Mouse (Mus musculus): ENCODE data around the gene Baz2b.

Gene Baz2b

DNA sequence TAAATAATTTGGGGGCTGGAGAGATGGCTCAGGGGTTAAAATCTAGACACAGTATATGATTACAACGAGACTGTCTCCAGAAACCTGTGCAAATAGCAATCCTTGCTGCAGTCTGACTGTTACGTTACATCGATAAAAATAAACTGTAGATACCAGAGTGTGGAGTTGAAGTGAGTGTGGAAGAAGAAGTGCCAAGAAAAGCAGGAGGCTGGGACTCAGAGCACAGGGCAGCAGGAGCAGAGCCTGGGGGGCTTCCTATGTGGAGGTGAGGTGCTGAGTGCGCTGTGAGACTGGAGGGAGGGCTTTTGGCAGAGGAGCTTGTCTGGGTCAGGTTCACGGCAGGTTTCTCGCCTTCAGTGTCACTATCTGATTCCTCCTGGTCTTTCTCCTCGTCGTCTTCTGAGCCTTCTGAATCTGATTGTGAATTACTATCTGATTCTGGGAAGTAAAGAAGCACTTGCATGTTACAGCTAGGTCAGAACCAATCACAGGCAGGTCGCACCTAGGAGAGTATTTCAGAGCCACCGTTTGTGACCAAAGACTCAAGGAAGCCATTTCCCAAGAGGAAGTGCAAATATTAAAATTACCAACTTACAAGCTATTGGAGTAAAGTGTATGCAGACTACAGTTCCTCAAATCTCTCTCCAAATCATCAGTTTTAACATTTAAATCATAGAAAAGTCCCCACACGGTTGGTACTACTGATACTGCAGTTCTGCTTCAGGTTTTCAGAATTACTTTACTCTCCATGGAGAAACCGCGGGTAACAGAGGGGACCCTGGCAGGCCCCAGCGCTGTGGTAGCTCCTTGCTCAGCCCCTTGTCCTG lies 249.8 kb downstream of the Baz2b start:
- no peak for DNase-seq (ENCODE audit: extremely low spot score, low spot score)

DNA sequence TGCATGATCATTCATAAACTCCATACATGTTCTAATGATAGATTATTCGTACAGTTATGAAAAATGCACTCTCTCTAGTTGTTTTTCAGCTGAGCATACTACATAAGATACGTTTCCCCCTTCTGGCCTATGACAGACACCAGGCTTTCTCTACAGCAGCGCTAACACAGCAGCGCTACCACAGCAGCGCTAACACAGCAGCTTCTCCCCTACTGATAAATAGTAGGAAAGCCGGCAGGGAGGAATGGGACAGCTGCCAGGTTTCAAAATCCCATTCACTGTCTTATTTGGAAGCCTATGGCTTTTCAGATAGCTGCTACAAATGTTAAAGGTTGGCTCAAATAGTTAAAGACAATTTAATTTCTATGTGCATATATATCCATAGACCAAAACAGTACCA lies 251.1 kb downstream of the Baz2b start:
- DNase-seq (ENCODE audit: extremely low spot score, low spot score): no peak

DNA sequence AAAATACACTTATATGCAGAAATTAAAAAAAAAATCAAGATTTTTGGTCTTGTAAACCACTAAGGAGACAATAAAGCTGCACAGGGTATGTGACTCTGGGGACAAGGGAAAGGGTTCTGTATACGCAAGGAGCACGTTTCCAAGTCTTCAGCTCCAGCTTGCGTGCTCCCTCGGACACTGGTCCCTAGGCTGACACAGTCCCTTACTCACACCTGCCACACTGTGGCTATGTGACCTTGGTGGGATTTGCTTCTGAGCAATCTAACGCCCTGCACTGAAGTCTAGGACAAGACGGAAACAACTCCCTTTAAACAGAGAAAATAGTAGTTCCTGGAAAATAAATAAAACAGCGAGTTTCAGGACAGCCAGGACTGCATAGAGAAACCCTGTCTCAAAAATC lies 253.7 kb downstream of the Baz2b start:
- no peak for DNase-seq (ENCODE audit: extremely low spot score, low spot score)

DNA sequence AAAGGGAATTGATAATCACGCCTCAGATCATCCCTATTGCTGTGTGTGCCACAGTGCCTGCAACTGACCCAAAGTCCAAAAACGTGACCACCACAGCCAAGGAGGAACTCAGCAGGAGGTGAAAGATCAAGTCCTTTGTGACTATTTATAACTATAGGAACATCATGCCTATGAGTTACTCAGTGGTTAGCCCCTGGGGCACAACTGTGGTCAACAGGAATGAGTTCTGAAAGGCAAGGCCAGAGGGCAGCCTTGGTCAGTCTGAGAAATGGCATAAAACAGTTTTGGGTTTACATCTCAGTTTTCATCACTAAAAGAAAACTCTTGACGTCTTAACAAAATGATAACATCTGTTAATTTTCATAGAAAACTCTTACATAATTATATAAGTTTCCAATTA lies 254.8 kb downstream of the Baz2b start:
- DNase-seq (ENCODE audit: extremely low spot score, low spot score): no peak

DNA sequence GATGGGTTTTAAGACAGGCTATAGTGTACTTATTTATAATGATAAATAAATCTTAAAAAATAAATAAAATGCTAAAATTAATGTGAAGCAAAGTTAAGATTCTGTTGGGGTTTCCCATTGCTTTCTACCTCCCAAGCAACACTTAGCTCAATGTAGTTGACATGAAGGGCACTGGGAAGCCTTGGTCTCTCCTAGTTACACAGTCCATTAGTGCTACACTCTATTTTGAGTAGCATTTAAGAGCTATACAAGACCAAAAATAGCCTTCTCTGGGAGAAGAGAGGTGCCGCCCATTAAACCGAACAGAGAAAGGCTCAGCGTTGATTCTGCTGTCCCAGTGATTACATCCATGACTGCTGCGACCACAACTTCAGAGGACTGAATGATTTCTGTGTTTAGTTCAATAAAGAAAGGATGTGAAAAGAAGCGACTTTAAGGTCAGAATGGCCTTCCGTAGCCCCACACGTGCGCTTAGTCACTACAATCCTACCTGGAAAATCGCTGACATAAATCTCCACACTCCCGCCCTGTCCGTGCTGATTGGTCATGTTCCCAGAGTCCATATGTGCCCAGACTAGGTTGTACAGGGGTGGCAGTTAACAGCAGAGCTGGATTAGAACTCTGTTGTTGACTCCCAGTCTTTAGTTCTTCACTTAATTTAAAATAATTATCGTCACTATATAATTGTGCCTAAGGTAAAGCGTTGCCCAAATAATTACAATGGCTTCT lies 257.2 kb downstream of the Baz2b start:
- DNase-seq (ENCODE audit: extremely low spot score, low spot score): no peak

GRCm38 (mm10) chr2:59951706-59952105 lies 257.9 kb downstream of the Baz2b start:
- DNase-seq (ENCODE audit: extremely low spot score, low spot score): no peak

DNA sequence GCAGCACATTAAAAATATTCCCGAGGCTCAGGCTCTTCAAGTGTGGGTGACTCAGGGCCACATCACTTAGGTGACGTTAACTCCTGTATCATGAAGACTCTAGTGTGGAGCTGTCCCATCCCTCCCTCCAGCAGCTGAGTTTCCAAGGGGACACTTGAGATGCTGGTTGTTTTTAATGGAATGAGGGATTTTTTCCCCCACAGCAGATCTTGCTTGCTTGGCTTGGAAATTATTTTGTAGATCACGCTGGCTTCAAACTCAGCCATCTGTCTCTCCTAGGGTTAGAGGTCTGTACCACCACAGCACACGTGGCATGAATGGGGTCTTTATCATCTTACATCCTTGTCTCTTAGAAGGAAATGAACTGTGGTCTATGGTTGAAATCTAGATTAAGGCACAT lies 258.5 kb downstream of the Baz2b start:
- no peak for DNase-seq (ENCODE audit: extremely low spot score, low spot score)

DNA sequence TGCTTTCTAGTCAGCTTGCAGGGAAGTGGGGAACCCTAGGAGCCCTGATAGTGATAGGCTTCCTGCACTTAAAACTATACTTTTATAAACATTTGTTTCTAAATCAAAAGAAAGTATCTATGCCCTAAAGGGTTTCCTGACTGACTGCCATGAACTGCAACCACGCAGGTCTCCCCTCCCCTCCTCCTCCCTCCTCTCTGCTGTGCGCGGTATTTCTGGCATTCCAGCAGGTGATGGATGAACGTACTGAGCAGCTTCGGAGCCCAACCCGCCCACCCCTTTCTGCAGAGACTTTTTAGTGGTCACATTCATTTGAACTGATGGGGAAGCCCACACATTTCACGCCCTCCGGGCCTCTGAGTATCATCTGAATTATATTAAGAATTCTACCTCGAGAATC lies 273.3 kb downstream of the Baz2b start:
- DNase-seq (ENCODE audit: extremely low spot score, low spot score): peak; percentile 38

GRCm38 (mm10) chr2:59933129-59933528 lies 276.5 kb downstream of the Baz2b start:
- DNase-seq (ENCODE audit: extremely low spot score, low spot score): no peak

GRCm38 (mm10) chr2:59932244-59932643 lies 277.4 kb downstream of the Baz2b start:
- no peak for DNase-seq (ENCODE audit: extremely low spot score, low spot score)

- no peak for DNase-seq (ENCODE audit: extremely low spot score, low spot score)
Measured at GRCm38 (mm10) chr2:59913610-59914009, 296.0 kb downstream of the Baz2b start.

- DNase-seq (ENCODE audit: extremely low spot score, low spot score): no peak
Measured at GRCm38 (mm10) chr2:59908048-59908447, 301.6 kb downstream of the Baz2b start.

DNA sequence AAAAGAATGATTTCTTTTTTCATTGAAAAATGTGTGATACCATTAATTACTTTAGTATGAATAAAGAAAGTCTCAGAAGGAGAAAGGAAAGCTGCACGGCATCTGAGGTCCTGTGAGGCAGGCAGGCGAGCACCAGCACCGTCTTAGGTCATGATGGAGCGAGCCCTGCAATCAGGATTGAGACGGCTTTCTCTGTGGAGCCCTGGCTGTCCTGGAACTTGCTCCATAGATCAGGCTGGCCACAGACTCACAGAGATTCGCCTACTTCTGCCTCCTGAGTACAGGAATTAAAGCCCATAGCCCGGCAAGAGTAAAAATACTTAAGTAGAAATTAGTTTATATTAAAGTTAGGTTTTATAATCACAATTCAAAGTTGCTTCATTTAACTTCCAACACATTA lies 305.6 kb downstream of the Baz2b start:
- no peak for DNase-seq (ENCODE audit: extremely low spot score, low spot score)

DNA sequence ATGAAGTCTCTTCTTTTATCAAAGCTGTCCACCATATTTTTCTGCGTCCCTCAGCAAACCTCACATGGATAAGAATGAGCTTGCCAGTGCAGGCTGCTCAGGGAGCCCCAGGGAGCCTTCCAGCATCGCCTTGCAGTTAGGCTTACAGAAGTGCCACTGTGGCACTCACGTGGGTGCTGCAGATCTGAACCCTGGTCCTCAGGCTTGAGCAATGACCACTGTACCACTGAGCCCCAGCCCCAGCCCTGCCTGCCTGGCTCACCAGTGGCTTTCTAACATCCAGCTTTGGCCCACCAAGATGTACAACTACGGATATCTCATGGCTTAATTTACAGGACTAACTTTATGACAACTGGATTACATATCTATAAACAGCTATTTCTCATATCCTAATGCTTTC lies 311.0 kb downstream of the Baz2b start:
- DNase-seq (ENCODE audit: extremely low spot score, low spot score): no peak

GRCm38 (mm10) chr2:59898105-59898504 lies 311.5 kb downstream of the Baz2b start:
- DNase-seq (ENCODE audit: extremely low spot score, low spot score): no peak

DNA sequence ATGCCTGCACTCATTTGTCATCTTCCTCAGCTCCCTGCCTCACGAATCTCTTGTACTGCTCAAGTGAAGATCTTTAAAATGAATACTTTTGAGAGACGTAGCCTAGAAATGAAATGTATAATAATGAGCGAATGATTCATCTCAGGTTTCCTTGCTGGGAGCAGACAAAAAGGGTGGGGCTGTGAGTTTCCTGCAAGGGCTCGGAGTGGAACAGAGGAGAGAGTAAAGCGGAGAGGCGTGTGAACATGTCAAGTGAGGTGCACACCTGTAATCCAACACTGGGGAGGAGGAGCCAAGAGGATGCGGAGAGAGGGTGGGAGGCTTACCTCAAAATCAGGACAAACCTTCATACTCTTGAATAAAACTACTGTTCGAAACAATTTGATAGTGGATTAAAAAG lies 312.8 kb downstream of the Baz2b start:
- DNase-seq (ENCODE audit: extremely low spot score, low spot score): no peak

GRCm38 (mm10) chr2:59896400-59896799 lies 313.2 kb downstream of the Baz2b start:
- no peak for DNase-seq (ENCODE audit: extremely low spot score, low spot score)

GRCm38 (mm10) chr2:59889699-59890098 lies 319.9 kb downstream of the Baz2b start:
- no peak for DNase-seq (ENCODE audit: extremely low spot score, low spot score)

DNA sequence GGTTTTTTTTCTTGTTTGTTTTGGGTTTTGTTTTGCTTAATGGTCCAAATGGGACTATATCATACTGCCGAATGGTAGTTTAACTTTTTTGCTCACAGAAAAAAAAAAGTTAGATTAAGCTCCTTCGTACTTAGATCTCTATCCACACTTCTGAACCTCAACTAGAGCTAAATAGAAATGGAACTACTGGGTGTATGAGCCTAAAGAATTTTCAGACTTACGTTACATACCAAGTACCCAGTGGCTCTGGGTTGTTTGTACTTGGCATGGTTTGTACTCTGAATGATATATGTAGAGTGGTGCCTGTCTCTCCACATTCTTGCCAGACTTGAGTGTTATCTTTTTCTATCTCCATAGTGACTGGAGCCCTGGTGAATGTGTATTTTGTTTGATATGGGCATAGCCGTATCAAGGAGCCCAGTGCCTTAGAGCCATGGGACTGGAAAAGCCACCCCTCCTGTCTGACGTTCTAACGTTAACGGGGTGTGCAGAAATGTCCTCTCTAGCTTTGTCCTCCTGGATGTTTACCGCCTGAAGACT lies 326.8 kb downstream of the Baz2b start:
- no peak for DNase-seq (ENCODE audit: extremely low spot score, low spot score)

GRCm38 (mm10) chr2:59881831-59882741 lies 327.6 kb downstream of the Baz2b start, which contains the start of gene Wdsub1:
Gene Wdsub1, minus strand, starts transcription at chr2:59882591.
- peak; percentile 92 for DNase-seq (ENCODE audit: extremely low spot score, low spot score)

DNA sequence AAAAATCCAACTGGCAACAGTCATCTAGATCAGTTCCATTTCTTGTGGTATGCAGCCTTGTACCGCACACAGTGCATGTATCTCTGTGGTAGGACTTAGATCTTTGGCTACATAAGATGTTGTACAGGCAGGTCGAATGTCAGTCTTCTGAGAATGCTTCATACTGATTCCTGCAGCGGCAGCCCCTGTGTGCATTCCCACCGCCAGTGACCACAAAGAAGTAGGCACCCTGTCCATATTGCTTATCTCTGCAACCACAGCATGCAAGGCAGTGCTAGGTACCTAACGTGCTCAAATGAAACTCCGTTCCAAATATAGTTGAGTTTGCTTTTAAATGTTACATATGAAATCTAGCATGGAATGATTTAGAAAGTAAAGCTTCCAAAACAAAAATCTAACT lies 328.2 kb downstream of the Baz2b start:
- no peak for DNase-seq (ENCODE audit: extremely low spot score, low spot score)

All from neural tube, embryonic 10.5 days (tissue).